Mouse (Mus musculus) kidney, postnatal 14 days (tissue): ENCODE data around the gene Syn2.

Source experiments
- DNase-seq: peaks from one replicate; pipeline ENCODE4 v3.0.0; 2022; ENCODE audit warnings: mixed read lengths

Gene Syn2

DNA sequence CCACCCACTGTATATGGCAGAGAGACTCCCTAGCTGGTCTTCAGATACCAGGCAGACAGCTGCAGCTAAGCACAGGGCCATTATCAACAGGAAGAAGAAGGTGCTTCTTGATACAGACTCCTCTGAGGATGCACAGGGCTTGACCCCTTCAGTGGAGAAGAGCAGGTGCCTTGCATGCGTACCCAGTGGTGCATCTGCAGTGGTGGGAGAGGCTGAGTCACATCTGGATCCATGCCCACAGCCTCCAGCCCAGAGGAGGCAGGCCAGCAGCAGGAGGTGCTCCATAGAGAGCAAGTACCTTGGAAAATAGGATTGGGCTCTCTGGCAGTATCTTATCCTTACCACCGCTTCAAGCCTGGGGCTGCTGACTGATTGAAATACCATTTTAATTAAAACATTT, 159.2 kb downstream of the Syn2 start:
- DNase-seq, result no peak

- DNase-seq, result no peak
Measured at GRCm38 (mm10) chr6:115307134-115307533, 172.4 kb downstream of the Syn2 start.

- no peak for DNase-seq
Measured at GRCm38 (mm10) chr6:115312780-115313179, 178.1 kb downstream of the Syn2 start.

- no peak for DNase-seq
Measured at GRCm38 (mm10) chr6:115313235-115313738, 178.6 kb downstream of the Syn2 start.

GRCm38 (mm10) chr6:115313910-115314309, 179.2 kb downstream of the Syn2 start:
- no peak for DNase-seq

GRCm38 (mm10) chr6:115315770-115316169, 181.1 kb downstream of the Syn2 start:
- no peak for DNase-seq

DNA sequence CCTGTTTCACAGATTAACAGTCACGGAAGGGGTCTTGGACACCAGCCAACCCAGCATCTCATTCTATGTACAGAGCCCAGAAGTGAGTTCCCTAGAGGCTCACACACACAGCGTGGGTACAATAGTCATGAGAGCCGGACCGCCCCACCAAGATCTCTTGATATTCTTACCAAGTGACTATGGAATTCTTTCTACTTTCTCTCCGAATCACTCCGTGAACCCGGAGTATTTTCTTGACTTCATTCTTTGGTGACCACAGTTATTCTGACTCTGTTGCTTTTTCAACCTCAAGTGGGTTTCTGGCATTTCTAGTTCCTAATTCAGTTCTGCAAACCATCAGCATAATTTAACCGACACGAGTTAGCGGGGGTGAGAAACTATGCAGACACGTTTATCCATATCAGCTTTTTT, 182.1 kb downstream of the Syn2 start:
- no peak for DNase-seq

- no peak for DNase-seq
Measured at GRCm38 (mm10) chr6:115318811-115319210, 184.1 kb downstream of the Syn2 start.

- DNase-seq, result no peak
Measured at GRCm38 (mm10) chr6:115319686-115320085, 185.0 kb downstream of the Syn2 start.

DNA sequence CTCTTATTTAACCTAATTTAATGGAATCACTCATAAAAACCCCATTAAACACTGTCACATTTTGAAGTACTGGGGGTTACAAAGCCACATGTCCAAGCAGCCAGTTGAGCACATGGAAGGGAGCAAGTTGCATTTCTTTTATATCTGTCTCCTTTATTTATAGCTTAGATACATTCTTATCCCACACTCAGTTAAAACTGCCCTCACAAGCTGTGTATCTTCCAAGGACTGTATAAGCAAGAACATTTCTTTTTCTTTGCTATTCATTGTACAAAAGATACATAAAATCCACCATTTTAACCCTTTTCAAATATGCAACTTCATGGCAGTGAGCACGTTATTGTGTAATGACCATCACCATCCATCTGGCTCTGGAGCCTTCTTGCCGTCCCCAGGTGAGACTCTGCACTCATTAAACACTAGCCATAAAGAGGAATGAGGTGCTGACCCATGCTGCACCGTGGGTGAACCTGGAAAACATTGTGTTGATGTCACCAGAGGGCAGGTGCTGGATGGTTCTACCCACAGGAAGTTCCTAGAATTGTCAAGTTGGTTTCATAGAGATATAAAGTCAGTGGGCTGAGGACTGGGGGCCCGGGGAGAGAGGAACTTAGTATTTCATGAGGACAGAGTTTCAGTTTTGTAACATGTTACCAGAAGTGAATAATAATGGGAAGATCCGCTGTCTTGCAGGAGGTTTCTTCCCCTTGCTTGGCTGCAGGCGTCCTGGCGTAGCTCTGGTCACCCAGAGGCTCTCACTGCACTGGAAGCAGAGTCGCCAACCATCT, 186.4 kb downstream of the Syn2 start:
- no peak for DNase-seq

GRCm38 (mm10) chr6:115321883-115322351, 187.2 kb downstream of the Syn2 start:
- DNase-seq, result no peak

DNA sequence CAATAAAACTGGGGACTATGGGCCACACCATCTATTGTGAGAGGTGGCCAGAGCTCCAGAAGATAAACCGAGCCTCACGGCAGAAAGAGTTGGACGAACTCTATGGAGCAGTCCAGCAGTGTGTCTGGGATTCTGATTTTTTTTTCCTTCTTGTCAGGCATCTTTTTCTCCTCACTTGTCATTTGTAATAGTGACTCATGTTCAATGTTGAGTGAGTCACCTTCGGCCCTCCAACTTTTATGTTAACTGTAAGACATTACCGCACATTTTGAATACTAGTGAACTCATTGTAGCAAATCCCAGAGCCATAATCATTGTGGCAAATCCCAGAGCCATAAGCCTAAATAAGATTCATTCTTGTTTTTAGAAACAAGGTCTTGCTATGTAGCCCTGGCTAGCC, 188.3 kb downstream of the Syn2 start:
- DNase-seq, result no peak

- no peak for DNase-seq
Measured at GRCm38 (mm10) chr6:115330964-115331363, 196.3 kb downstream of the Syn2 start.
